Mouse (Mus musculus) hindbrain, embryonic 13.5 days (tissue): ENCODE measurements at regions not wholly inside any gene's neighbourhood (a gene's known extent, or its start where the extent isn't known, plus 50 kb on each side); places are given as distances from the start of the nearest gene placed in this dataset.
"Not testable (repeated sequence)": the region's sequence is repeated elsewhere in the genome, so short reads cannot be mapped to it uniquely, and the experiment has no call there.

Experiments used
- ATAC-seq: fragments of 200-750 bp; cut with Nextera tagmentation; 2 replicates; pipeline ENCODE4 v1.8.0; 2017; ENCODE audit warnings: moderate TSS enrichment; ENCODE audit not compliant: low FRiP score
- H3K27ac ChIP-seq: fragments of 300-500 bp; sonication (generic); 2 replicates; pipeline ENCODE4 v1.5.1; 2015; ENCODE audit warnings: inconsistent platforms, mild to moderate bottlenecking, moderate library complexity
- H3K27me3 ChIP-seq: fragments of 300-500 bp; sonication (generic); 2 replicates; pipeline ENCODE4 v1.6.1; 2015; ENCODE audit warnings: mild to moderate bottlenecking, inconsistent platforms
- H3K36me3 ChIP-seq: fragments of 300-500 bp; sonication (generic); 2 replicates; pipeline ENCODE4 v1.6.1; 2015; ENCODE audit warnings: mild to moderate bottlenecking, inconsistent platforms
- H3K4me1 ChIP-seq: fragments of 300-500 bp; sonication (generic); replicated peaks from 2 replicates; pipeline ENCODE4 v1.6.1; 2015; ENCODE audit warnings: inconsistent platforms
- H3K4me2 ChIP-seq: fragments of 300-500 bp; sonication (generic); 2 replicates; pipeline ENCODE4 v1.6.1; 2015; ENCODE audit warnings: inconsistent platforms, mild to moderate bottlenecking, moderate library complexity
- H3K4me3 ChIP-seq: fragments of 300-500 bp; sonication (generic); 2 replicates; pipeline ENCODE4 v1.5.1; 2015; ENCODE audit warnings: mild to moderate bottlenecking, inconsistent platforms
- H3K9ac ChIP-seq: fragments of 300-500 bp; sonication (generic); 2 replicates; pipeline ENCODE4 v1.6.1; 2015; ENCODE audit warnings: mild to moderate bottlenecking, inconsistent platforms
- H3K9me3 ChIP-seq: fragments of 300-500 bp; sonication (generic); 2 replicates; pipeline ENCODE4 v1.6.1; 2016; ENCODE audit warnings: inconsistent platforms
- WGBS: fragments of 180-500 bp; shearing (Covaris S2); methylation state at CpG from one replicate; pipeline ENCODE4 v1.1.7; 2015; 5-methylcytosine and 5-hydroxymethylcytosine counted together

DNA sequence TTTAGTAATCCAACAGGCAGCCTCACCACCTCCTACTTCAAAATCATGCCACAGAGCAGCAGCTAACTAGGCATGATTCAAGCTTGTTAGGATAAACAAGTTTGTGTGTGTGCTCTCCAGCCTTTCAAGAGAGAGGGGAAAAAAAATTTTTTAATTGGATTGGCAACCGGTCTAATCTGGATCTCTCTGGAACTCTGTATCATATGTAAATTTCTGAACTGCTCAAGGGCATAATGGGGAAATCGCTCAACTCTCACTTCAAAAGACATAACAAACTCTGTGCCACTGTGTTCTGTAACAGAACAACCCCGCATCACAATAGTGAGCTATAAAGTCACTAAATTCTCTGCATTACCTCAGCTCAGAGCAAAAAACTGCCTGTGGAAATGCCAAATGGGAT, 147.9 kb upstream of the Krtap11-1 start:
- no peak overlapping the region for H3K4me3 ChIP-seq
- 81% methylated on average over 3 of the region's 3 CpGs for WGBS
- no peaks in the 10 kb centered on the region for H3K36me3 ChIP-seq
- no peak for ATAC-seq
- no peak overlapping the region for H3K4me2 ChIP-seq
- H3K4me1 ChIP-seq: no peaks in the 10 kb centered on the region
- no peak overlapping the region for H3K27ac ChIP-seq
- no peak overlapping the region for H3K9ac ChIP-seq
- no peaks in the 10 kb centered on the region for H3K27me3 ChIP-seq
- no peaks in the 10 kb centered on the region; the same call in 1 of the 2 replicates for H3K9me3 ChIP-seq

DNA sequence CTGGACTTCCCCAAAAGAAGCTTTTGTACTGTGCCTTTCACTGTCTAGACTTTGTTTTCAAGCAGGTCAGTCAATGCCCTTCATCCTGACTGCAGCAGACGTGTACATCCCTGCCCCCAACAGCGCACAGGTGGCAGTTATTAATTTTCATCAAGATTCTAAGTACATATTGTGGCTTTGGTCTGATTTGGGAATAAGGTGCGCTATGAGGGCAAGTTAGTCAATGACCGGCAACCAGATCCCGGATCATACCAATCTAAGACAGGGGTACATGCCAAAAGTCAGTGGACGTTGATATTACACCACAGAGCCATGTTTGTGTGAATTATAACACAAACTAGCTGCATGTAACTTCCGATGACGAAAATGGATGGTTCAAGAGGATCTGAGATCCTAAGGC, 144.7 kb upstream of the Krtap11-1 start:
- 85% methylated on average over 8 of the region's 8 CpGs for WGBS
- H3K4me1 ChIP-seq, ATAC-seq, H3K27ac ChIP-seq, H3K4me3 ChIP-seq, H3K9ac ChIP-seq, H3K27me3 ChIP-seq, H3K9me3 ChIP-seq, H3K4me2 ChIP-seq, H3K36me3 ChIP-seq: not testable (repeated sequence)

- H3K9me3 ChIP-seq: no peaks in the 10 kb centered on the region
- H3K9ac ChIP-seq: no peak overlapping the region
- no peaks in the 10 kb centered on the region for H3K36me3 ChIP-seq
- H3K4me2 ChIP-seq: no peak overlapping the region
- no peaks in the 10 kb centered on the region for H3K27me3 ChIP-seq
- no peak for ATAC-seq
- H3K27ac ChIP-seq: no peak overlapping the region
- no peak overlapping the region for H3K4me3 ChIP-seq
- WGBS: 85% methylated on average over 6 of the region's 6 CpGs
- peaks cover 6% of the 10 kb centered on the region for H3K4me1 ChIP-seq
Observed at GRCm38 (mm10) chr16:89704316-89704715, 133.3 kb upstream of the Krtap11-1 start.

GRCm38 (mm10) chr16:89703158-89703557, 132.2 kb upstream of the Krtap11-1 start:
- Histone ChIP-seq H3K4me3 (no peak overlapping the region), H3K27me3 (no peaks in the 10 kb centered on the region), H3K9ac (no peak overlapping the region), H3K4me2 (no peak overlapping the region), H3K36me3 (no peaks in the 10 kb centered on the region), H3K27ac (no peak overlapping the region), H3K9me3 (no peaks in the 10 kb centered on the region), H3K4me1 (peaks cover 7% of the 10 kb centered on the region)
- 74% methylated on average over 10 of the region's 10 CpGs for WGBS
- no peak for ATAC-seq

DNA sequence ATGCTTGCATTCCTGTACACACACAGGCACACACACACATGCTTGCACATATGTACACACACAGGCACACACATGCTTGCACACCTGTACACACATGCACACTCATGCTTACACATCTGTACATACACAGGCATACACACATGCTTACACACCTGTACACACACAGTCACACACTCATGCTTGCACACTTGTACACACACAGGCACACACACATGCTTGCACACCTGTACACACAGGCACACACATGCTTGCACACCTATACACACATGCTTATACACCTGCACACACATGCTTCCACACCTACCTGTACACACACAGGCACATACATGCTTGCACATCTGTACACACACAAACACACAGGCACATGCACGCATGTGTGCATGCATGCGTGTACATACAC, 131.4 kb upstream of the Krtap11-1 start:
- peaks cover 7% of the 10 kb centered on the region for H3K4me1 ChIP-seq
- no peaks in the 10 kb centered on the region for H3K27me3 ChIP-seq
- 97% methylated on average over 2 of the region's 2 CpGs for WGBS
- no peak for ATAC-seq
- no peaks in the 10 kb centered on the region for H3K36me3 ChIP-seq
- H3K9me3 ChIP-seq: no peaks in the 10 kb centered on the region
- H3K27ac ChIP-seq: no peak overlapping the region
- no peak overlapping the region for H3K4me2 ChIP-seq
- H3K4me3 ChIP-seq: no peak overlapping the region
- H3K9ac ChIP-seq: no peak overlapping the region

GRCm38 (mm10) chr16:89701741-89702140, 130.8 kb upstream of the Krtap11-1 start:
- H3K27me3 ChIP-seq: no peaks in the 10 kb centered on the region
- no peak for ATAC-seq
- peaks cover 7% of the 10 kb centered on the region for H3K4me1 ChIP-seq
- H3K36me3 ChIP-seq: no peaks in the 10 kb centered on the region
- no peak overlapping the region for H3K4me3 ChIP-seq
- no peak overlapping the region for H3K4me2 ChIP-seq
- H3K27ac ChIP-seq: no peak overlapping the region
- H3K9ac ChIP-seq: no peak overlapping the region
- 94% methylated on average over 8 of the region's 8 CpGs for WGBS
- H3K9me3 ChIP-seq: no peaks in the 10 kb centered on the region

GRCm38 (mm10) chr16:89699710-89700109, 128.7 kb upstream of the Krtap11-1 start:
- WGBS: 4% methylated on average over 2 of the region's 2 CpGs
- no peaks in the 10 kb centered on the region for H3K27me3 ChIP-seq
- ATAC-seq: no peak

GRCm38 (mm10) chr16:89695833-89696232, 124.8 kb upstream of the Krtap11-1 start:
- Histone ChIP-seq H3K27me3 (no peaks in the 10 kb centered on the region), H3K9ac (no peak overlapping the region), H3K4me1 (peaks cover 7% of the 10 kb centered on the region), H3K4me2 (no peak overlapping the region), H3K9me3 (no peaks in the 10 kb centered on the region), H3K27ac (no peak overlapping the region), H3K4me3 (no peak overlapping the region), H3K36me3 (no peaks in the 10 kb centered on the region)
- 83% methylated on average over 4 of the region's 4 CpGs for WGBS
- no peak for ATAC-seq

More at GRCm38 (mm10) chr16:89699710-89700109, 128.7 kb upstream of the Krtap11-1 start:
- H3K9me3 ChIP-seq: no peaks in the 10 kb centered on the region
- H3K4me3 ChIP-seq: no peak overlapping the region
- peaks cover 7% of the 10 kb centered on the region for H3K4me1 ChIP-seq
- no peak overlapping the region for H3K4me2 ChIP-seq
- no peaks in the 10 kb centered on the region for H3K36me3 ChIP-seq
- H3K27ac ChIP-seq: no peak overlapping the region
- no peak overlapping the region for H3K9ac ChIP-seq

DNA sequence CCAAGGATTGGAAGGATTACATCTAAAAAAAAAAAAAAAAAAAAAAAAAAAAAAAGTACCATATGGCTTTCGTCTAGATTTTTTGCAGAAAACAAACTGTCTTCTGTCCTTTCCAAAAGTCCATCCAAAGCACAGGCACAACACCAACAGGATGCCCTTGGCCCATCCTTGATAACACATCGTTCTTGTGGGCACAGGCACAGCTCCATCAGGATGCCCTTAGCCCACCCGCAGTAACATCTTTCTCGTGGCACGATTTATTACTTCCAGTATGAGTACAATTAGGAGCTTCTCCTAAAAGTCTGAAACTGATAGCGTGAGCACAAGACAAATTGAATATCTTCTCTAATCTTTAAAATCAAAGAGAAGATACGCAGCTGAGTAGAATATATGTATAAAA, 124.4 kb upstream of the Krtap11-1 start:
- Histone ChIP-seq H3K27me3 (no peaks in the 10 kb centered on the region), H3K9me3 (no peaks in the 10 kb centered on the region), H3K27ac (no peak overlapping the region), H3K4me2 (no peak overlapping the region), H3K36me3 (no peaks in the 10 kb centered on the region), H3K4me1 (peaks cover 7% of the 10 kb centered on the region), H3K4me3 (no peak overlapping the region), H3K9ac (no peak overlapping the region)
- WGBS: 89% methylated on average over 7 of the region's 7 CpGs
- ATAC-seq: no peak

DNA sequence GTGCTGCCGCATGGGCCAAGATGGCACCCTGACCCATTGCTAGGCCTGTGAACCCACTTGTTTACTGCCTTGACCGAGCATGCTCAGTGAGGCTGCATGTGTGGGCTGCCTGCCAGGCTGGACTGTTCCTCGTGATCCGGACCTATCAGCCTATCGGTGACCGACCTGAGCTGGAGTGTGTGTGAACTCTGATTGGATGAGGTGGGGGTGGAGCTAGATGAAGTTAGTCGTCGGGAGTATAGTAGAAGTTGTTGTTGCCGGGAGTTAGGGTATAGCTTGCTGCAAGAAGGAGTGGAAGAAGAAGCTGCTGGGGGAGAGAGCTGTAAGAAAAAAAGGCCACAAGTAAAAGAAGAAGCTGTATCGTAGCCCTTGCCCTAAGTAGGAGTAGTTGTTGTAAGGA, 122.3 kb upstream of the Krtap11-1 start:
- H3K9ac ChIP-seq: no peak overlapping the region
- no peaks in the 10 kb centered on the region for H3K9me3 ChIP-seq
- H3K36me3 ChIP-seq: no peaks in the 10 kb centered on the region
- H3K4me1 ChIP-seq: no peaks in the 10 kb centered on the region
- H3K4me2 ChIP-seq: no peak overlapping the region
- 87% methylated on average over 10 of the region's 10 CpGs for WGBS
- no peak overlapping the region for H3K27ac ChIP-seq
- no peaks in the 10 kb centered on the region for H3K27me3 ChIP-seq
- no peak overlapping the region for H3K4me3 ChIP-seq
- no peak for ATAC-seq

GRCm38 (mm10) chr16:89679438-89679837, 108.5 kb upstream of the Krtap11-1 start:
- Histone ChIP-seq H3K27ac (no peak overlapping the region), H3K9me3 (no peaks in the 10 kb centered on the region), H3K4me3 (no peak overlapping the region), H3K4me1 (peaks cover 6% of the 10 kb centered on the region), H3K36me3 (no peaks in the 10 kb centered on the region), H3K9ac (no peak overlapping the region), H3K27me3 (no peaks in the 10 kb centered on the region), H3K4me2 (no peak overlapping the region)
- 95% methylated on average over 6 of the region's 6 CpGs for WGBS
- ATAC-seq: no peak

GRCm38 (mm10) chr16:89678446-89679015, 107.5 kb upstream of the Krtap11-1 start:
- Histone ChIP-seq H3K4me2 (no peak overlapping the region), H3K9ac (no peak overlapping the region), H3K36me3 (no peaks in the 10 kb centered on the region), H3K4me3 (no peak overlapping the region), H3K9me3 (no peaks in the 10 kb centered on the region), H3K27ac (no peak overlapping the region), H3K27me3 (no peaks in the 10 kb centered on the region), H3K4me1 (peaks cover 11% of the 10 kb centered on the region)
- 77% methylated on average over 6 of the region's 6 CpGs for WGBS
- ATAC-seq: no peak

DNA sequence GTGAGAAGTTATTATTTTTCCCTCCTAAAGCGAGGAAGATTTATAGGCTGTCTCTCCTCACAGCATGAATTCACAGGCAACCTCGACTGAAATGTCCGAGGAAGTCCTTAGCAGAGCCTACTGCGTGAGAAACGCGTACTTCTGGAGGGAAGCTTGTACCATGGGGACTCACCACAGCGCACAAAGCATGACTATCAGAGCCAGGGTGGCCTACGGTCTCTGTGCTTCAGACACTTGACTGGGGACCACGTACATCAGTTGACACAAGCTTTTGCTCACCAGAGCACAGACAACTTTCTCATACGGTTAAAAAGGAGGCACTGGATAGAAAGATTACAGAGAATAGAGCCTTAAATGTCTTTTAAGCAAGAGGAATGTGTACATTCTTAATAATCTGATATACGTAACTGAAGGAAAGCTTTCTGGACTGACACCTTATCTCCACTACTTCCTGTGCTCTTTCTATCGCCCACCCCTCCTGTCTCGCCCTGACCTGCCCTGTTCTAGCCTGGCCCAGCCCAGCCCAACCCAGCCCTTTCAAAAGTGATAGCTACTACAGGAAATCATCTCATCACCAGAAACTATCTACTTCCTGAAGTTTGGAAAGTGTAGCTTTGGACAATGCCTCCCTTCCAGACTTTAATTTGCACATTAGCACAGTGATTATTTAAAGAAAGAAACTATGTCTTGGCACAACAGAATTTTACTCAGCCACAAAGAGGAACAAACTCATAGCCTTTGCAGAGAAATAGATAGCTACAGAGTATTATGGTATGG, 104.2 kb upstream of the Krtap11-1 start:
- no peak overlapping the region for H3K27ac ChIP-seq
- ATAC-seq: peak; percentile 54; the same call in 1 of the 2 replicates
- H3K9me3 ChIP-seq: no peaks in the 10 kb centered on the region
- 60% methylated on average over 13 of the region's 13 CpGs for WGBS
- H3K27me3 ChIP-seq: no peaks in the 10 kb centered on the region
- H3K4me2 ChIP-seq: peak overlapping the region; percentile 8; the same call in 1 of the 2 replicates
- H3K9ac ChIP-seq: no peak overlapping the region
- H3K36me3 ChIP-seq: no peaks in the 10 kb centered on the region
- H3K4me1 ChIP-seq: peaks cover 11% of the 10 kb centered on the region
- no peak overlapping the region for H3K4me3 ChIP-seq
